Mouse (Mus musculus): Measurements from ENCODE around the gene Rev1. TPM values are rescaled to one million over a fixed set of nuclear protein-coding genes. Genes with fewer than 3 reads are reported as not detected.

The Rev1 gene
- total and polyA plus RNA-seq, 3 experiments, result 28.9 to 31.0 TPM; not detected in 1

DNA sequence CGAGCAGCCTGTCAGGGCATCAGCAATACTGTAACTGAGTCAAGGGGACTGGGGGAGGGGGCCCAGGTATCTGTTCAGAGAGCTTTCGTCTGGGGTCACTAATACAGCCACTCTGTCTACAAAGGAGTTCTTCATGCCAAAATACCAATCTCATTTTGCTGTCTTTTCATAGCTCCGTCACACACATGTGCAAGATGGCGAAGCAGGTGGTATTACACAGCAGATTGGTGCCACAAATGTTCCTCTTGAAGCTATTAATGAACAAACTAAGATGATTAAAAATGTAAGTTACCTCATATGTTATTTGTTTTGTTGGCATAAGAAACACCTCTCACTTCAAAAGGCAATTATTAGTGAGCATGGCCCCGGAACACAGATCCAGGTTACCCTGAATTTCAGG, 92.2 kb downstream of the Rev1 start:
- no peaks in the 10 kb centered on the region for H3K79me2 ChIP-seq (ENCODE audit: control insufficient read depth, insufficient read depth, low read length, poor library complexity)
- no peaks in the 10 kb centered on the region for H3K27me3 ChIP-seq (ENCODE audit: control insufficient read depth in 1 of 2, insufficient read depth in 2 of 2, low read length in 2 of 2)
- no peak overlapping the region for H3K27ac ChIP-seq (ENCODE audit: control insufficient read depth, low read depth, low read length)
- H3K9ac ChIP-seq (ENCODE audit: control insufficient read depth, low read depth, low read length, poor library complexity, severe bottlenecking), result no peak overlapping the region
- no peak overlapping the region for H3K4me3 ChIP-seq (ENCODE audit: control insufficient read depth in 1 of 2, insufficient read depth in 1 of 2, low read depth in 2 of 2, low read length in 2 of 2)
- no peaks in the 10 kb centered on the region for H3K4me1 ChIP-seq (ENCODE audit: control insufficient read depth in 1 of 2, insufficient read depth in 2 of 2, low read length in 2 of 2)
- no peaks in the 10 kb centered on the region for H3K9me3 ChIP-seq (replicated peaks; ENCODE audit: insufficient read depth, low read length)
- TF ChIP-seq CHD2 (IDR thresholded peaks at IDR 0.05; ENCODE audit: low read length) (no peak), ZNF384 (IDR thresholded peaks at IDR 0.05; ENCODE audit: low read depth, low read length) (no peak), NRF1 (IDR thresholded peaks at IDR 0.05; ENCODE audit: insufficient read depth, low read depth, low read length, poor library complexity, severe bottlenecking) (no peak), CTCF (IDR thresholded peaks at IDR 0.05 in 2 of 3, conservative IDR thresholded peaks at IDR 0.05 in 1 of 3; ENCODE audit: control insufficient read depth in 1 of 3, insufficient read depth in 1 of 3, low read depth in 2 of 3, low read length in 3 of 3, poor library complexity in 1 of 3, severe bottlenecking in 1 of 3) (no peak), TAL1 (IDR thresholded peaks at IDR 0.05; ENCODE audit: low read length) (no peak), SMC3 (IDR thresholded peaks at IDR 0.05; ENCODE audit: low read depth, low read length) (no peak), E2F4 (IDR thresholded peaks at IDR 0.05; ENCODE audit: borderline replicate concordance, low read depth, low read length) (no peak), TBP (IDR thresholded peaks at IDR 0.05; ENCODE audit: low read depth, low read length) (no peak), ZMIZ1 (IDR thresholded peaks at IDR 0.05; ENCODE audit: low read depth, low read length) (no peak), CHD1 (IDR thresholded peaks at IDR 0.05; ENCODE audit: low read depth, low read length) (no peak), ZC3H11A (IDR thresholded peaks at IDR 0.05; ENCODE audit: low read depth, low read length) (no peak), MYB (IDR thresholded peaks at IDR 0.05; ENCODE audit: low read depth, low read length) (no peak), ZKSCAN1 (IDR thresholded peaks at IDR 0.05; ENCODE audit: low read depth, low read length) (no peak), POLR2AphosphoS2 (IDR thresholded peaks at IDR 0.05; ENCODE audit: low read length) (no peak), MXI1 (IDR thresholded peaks at IDR 0.05; ENCODE audit: low read depth, low read length) (no peak)
- no peak for DNase-seq (ENCODE audit: low read depth, low spot score)
- peaks cover 0 to 41% of the 10 kb centered on the region in 2 experiments; a peak in 2 of 4 replicates for H3K36me3 ChIP-seq (ENCODE audit: control insufficient read depth in 1 of 2, insufficient read depth in 2 of 2, low read length in 2 of 2)

DNA sequence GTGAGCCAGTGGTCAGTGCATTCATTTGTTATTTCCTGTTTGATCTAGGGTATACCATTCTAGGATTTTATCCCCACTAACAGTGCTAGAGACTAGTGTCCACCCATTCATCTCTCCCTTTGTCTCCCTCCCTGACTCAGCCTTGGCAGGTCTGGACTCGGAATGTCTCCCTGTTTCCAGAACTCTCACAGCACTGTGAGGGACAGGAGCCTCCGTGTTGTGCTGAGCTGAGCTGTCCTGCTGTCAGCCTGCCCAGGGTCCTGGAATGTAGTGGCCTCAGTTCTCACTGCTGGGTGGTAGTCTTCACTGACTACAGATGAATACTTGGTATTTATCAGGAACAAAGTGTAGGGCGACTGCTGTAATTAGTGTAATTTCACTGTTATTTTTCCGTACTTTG, 94.1 kb downstream of the Rev1 start:
- no peak overlapping the region for H3K4me3 ChIP-seq (ENCODE audit: control insufficient read depth in 1 of 2, insufficient read depth in 1 of 2, low read depth in 2 of 2, low read length in 2 of 2)
- H3K27ac ChIP-seq (ENCODE audit: control insufficient read depth, low read depth, low read length), result no peak overlapping the region
- H3K36me3 ChIP-seq (ENCODE audit: control insufficient read depth in 1 of 2, insufficient read depth in 2 of 2, low read length in 2 of 2), result peaks cover 0 to 37% of the 10 kb centered on the region in 2 experiments; a peak in 2 of 4 replicates
- H3K9ac ChIP-seq (ENCODE audit: control insufficient read depth, low read depth, low read length, poor library complexity, severe bottlenecking), result no peak overlapping the region
- no peak for DNase-seq (ENCODE audit: low read depth, low spot score)
- H3K27me3 ChIP-seq (ENCODE audit: control insufficient read depth in 1 of 2, insufficient read depth in 2 of 2, low read length in 2 of 2), result no peaks in the 10 kb centered on the region
- H3K4me1 ChIP-seq (ENCODE audit: control insufficient read depth in 1 of 2, insufficient read depth in 2 of 2, low read length in 2 of 2), result no peaks in the 10 kb centered on the region
- H3K9me3 ChIP-seq (replicated peaks; ENCODE audit: insufficient read depth, low read length), result no peaks in the 10 kb centered on the region
- no peak for TF ChIP-seq TAL1 (IDR thresholded peaks at IDR 0.05; ENCODE audit: low read length)
- no peak for TF ChIP-seq ELF1 (IDR thresholded peaks at IDR 0.05; ENCODE audit: low read depth, low read length)
- TF ChIP-seq GABPA (IDR thresholded peaks at IDR 0.05; ENCODE audit: low read depth, low read length), result no peak
- TF ChIP-seq ZMIZ1 (IDR thresholded peaks at IDR 0.05; ENCODE audit: low read depth, low read length), result no peak
- TF ChIP-seq MYC (IDR thresholded peaks at IDR 0.05; ENCODE audit: low read depth, low read length), result no peak
- TF ChIP-seq NRF1 (IDR thresholded peaks at IDR 0.05; ENCODE audit: insufficient read depth, low read depth, low read length, poor library complexity, severe bottlenecking), result no peak
- no peak for TF ChIP-seq POLR2AphosphoS5 (IDR thresholded peaks at IDR 0.05; ENCODE audit: borderline replicate concordance, low read depth, low read length)
- no peak for TF ChIP-seq RAD21 (IDR thresholded peaks at IDR 0.05; ENCODE audit: low read depth, low read length)
- TF ChIP-seq EP300 (IDR thresholded peaks at IDR 0.05; ENCODE audit: low read depth in 1 of 2, low read length in 2 of 2), result no peak
- no peak for TF ChIP-seq ETS1 (IDR thresholded peaks at IDR 0.05; ENCODE audit: low read depth, low read length)
- no peak for TF ChIP-seq E2F4 (IDR thresholded peaks at IDR 0.05; ENCODE audit: borderline replicate concordance, low read depth, low read length)
- TF ChIP-seq CTCF (IDR thresholded peaks at IDR 0.05 in 2 of 3, conservative IDR thresholded peaks at IDR 0.05 in 1 of 3; ENCODE audit: control insufficient read depth in 1 of 3, insufficient read depth in 1 of 3, low read depth in 2 of 3, low read length in 3 of 3, poor library complexity in 1 of 3, severe bottlenecking in 1 of 3), result no peak
- no peak for TF ChIP-seq USF2 (IDR thresholded peaks at IDR 0.05; ENCODE audit: borderline replicate concordance in 1 of 2, insufficient read depth in 1 of 2, low read depth in 1 of 2, low read length in 2 of 2)
- TF ChIP-seq TBP (IDR thresholded peaks at IDR 0.05; ENCODE audit: low read depth, low read length), result no peak
- TF ChIP-seq MEF2A (IDR thresholded peaks at IDR 0.05; ENCODE audit: extremely low read depth, insufficient replicate concordance, low read depth, low read length, poor library complexity, severe bottlenecking), result no peak
- no peak for TF ChIP-seq UBTF (IDR thresholded peaks at IDR 0.05; ENCODE audit: borderline replicate concordance, insufficient read depth, low read depth, low read length)
- no peaks in the 10 kb centered on the region for H3K79me2 ChIP-seq (ENCODE audit: control insufficient read depth, insufficient read depth, low read length, poor library complexity)
